Mouse (Mus musculus): ENCODE data around the gene Pdxdc1. TPM values are rescaled to one million over a fixed set of nuclear protein-coding genes. Genes with fewer than 3 reads are reported as not detected.
A peak's percentile ranks its signal among the peaks of the same experiment; 100 is the strongest.

The Pdxdc1 gene
- polyA plus RNA-seq, 1 experiment from 2014 or later: 78.6 TPM

GRCm38 (mm10) chr16:13830444-13830843, 72.5 kb downstream of the Pdxdc1 start:
- WGBS: 90% methylated on average over 10 of the region's 10 CpGs
- ATAC-seq (ENCODE audit: low FRiP score, low read depth): no peak
- no peaks in the 10 kb centered on the region for H3K4me1 ChIP-seq
- H3K9me3 ChIP-seq: no peaks in the 10 kb centered on the region
- peaks cover 86% of the 10 kb centered on the region for H3K36me3 ChIP-seq
- H3K4me2 ChIP-seq (replicated peaks): no peak overlapping the region
- H3K9ac ChIP-seq (replicated peaks): no peak overlapping the region
- H3K4me3 ChIP-seq: no peak overlapping the region
- no peaks in the 10 kb centered on the region for H3K27me3 ChIP-seq
- H3K27ac ChIP-seq (replicated peaks): no peak overlapping the region

GRCm38 (mm10) chr16:13826511-13826910, 76.4 kb downstream of the Pdxdc1 start:
- WGBS: 87% methylated on average over 4 of the region's 4 CpGs
- H3K27ac ChIP-seq (replicated peaks): no peak overlapping the region
- no peaks in the 10 kb centered on the region for H3K9me3 ChIP-seq
- H3K9ac ChIP-seq (replicated peaks): no peak overlapping the region
- ATAC-seq (ENCODE audit: low FRiP score, low read depth): no peak
- H3K4me2 ChIP-seq (replicated peaks): no peak overlapping the region
- peaks cover 50% of the 10 kb centered on the region for H3K36me3 ChIP-seq
- no peaks in the 10 kb centered on the region for H3K4me1 ChIP-seq
- H3K4me3 ChIP-seq: no peak overlapping the region
- no peaks in the 10 kb centered on the region for H3K27me3 ChIP-seq

GRCm38 (mm10) chr16:13825781-13826490, 77.0 kb downstream of the Pdxdc1 start:
- Histone ChIP-seq H3K4me2 (replicated peaks) (no peak overlapping the region), H3K27ac (replicated peaks) (no peak overlapping the region), H3K4me1 (no peaks in the 10 kb centered on the region), H3K9me3 (no peaks in the 10 kb centered on the region), H3K36me3 (peaks cover 44% of the 10 kb centered on the region), H3K4me3 (no peak overlapping the region), H3K27me3 (no peaks in the 10 kb centered on the region), H3K9ac (replicated peaks) (no peak overlapping the region)
- WGBS: 85% methylated on average over 7 of the region's 7 CpGs
- ATAC-seq (ENCODE audit: low FRiP score, low read depth): no peak

- no peak for ATAC-seq (ENCODE audit: low FRiP score, low read depth)
- Histone ChIP-seq H3K9ac (replicated peaks) (no peak overlapping the region), H3K27me3 (no peaks in the 10 kb centered on the region), H3K36me3 (peaks cover 5% of the 10 kb centered on the region; the same call in 1 of the 2 replicates), H3K4me1 (peaks cover 17% of the 10 kb centered on the region), H3K27ac (replicated peaks) (no peak overlapping the region), H3K4me3 (0 out of 2 replicates have a peak overlapping the region, but pooled peaks have one; percentile 77), H3K4me2 (replicated peaks) (peak overlapping the region; percentile 79), H3K9me3 (no peaks in the 10 kb centered on the region)
- WGBS: 97% methylated on average over 5 of the region's 5 CpGs
Observed at GRCm38 (mm10) chr16:13820771-13821170, 82.2 kb downstream of the Pdxdc1 start.

GRCm38 (mm10) chr16:13819806-13820500, 83.0 kb downstream of the Pdxdc1 start:
- Histone ChIP-seq H3K27me3 (no peaks in the 10 kb centered on the region), H3K4me2 (replicated peaks) (peak overlapping the region; percentile 79), H3K4me3 (peak overlapping the region; percentile 77), H3K36me3 (peaks cover 13% of the 10 kb centered on the region), H3K27ac (replicated peaks) (peak overlapping the region; percentile 95; the same call in 1 of the 2 replicates), H3K4me1 (peaks cover 17% of the 10 kb centered on the region), H3K9me3 (no peaks in the 10 kb centered on the region), H3K9ac (replicated peaks) (peak overlapping the region; percentile 76)
- 45% methylated on average over 12 of the region's 12 CpGs for WGBS
- 0 out of 2 replicates have a peak, but pooled peaks have one; percentile 0 for ATAC-seq (ENCODE audit: low FRiP score, low read depth)

- WGBS: under 1% methylated on average over 36 of the region's 36 CpGs
- peak overlapping the region; percentile 76 for H3K9ac ChIP-seq (replicated peaks)
- no peaks in the 10 kb centered on the region for H3K9me3 ChIP-seq
- H3K4me2 ChIP-seq (replicated peaks): peak overlapping the region; percentile 79
- peaks cover 17% of the 10 kb centered on the region for H3K4me1 ChIP-seq
- H3K4me3 ChIP-seq: peak overlapping the region; percentile 77
- no peaks in the 10 kb centered on the region for H3K27me3 ChIP-seq
- ATAC-seq (ENCODE audit: low FRiP score, low read depth): peak; percentile 67
- peaks cover 19% of the 10 kb centered on the region for H3K36me3 ChIP-seq
- peak overlapping the region; percentile 95 for H3K27ac ChIP-seq (replicated peaks)
Observed at GRCm38 (mm10) chr16:13819394-13819743, 83.6 kb downstream of the Pdxdc1 start.

- peak within 1 kb of the TSS; percentile 77 for H3K4me3 ChIP-seq
- peaks cover 25% of the 10 kb centered on the region for H3K36me3 ChIP-seq
- peak within 1 kb of the TSS; percentile 76 for H3K9ac ChIP-seq (replicated peaks)
- H3K4me2 ChIP-seq (replicated peaks): peak within 1 kb of the TSS; percentile 79
- peak within 1 kb of the TSS; percentile 95 for H3K27ac ChIP-seq (replicated peaks)
- no peaks in the 10 kb centered on the region for H3K27me3 ChIP-seq
- WGBS: under 1% methylated on average over 58 of the region's 58 CpGs
- peaks cover 17% of the 10 kb centered on the region for H3K4me1 ChIP-seq
- peak; percentile 94 for ATAC-seq (ENCODE audit: low FRiP score, low read depth)
- no peaks in the 10 kb centered on the region for H3K9me3 ChIP-seq
Observed at GRCm38 (mm10) chr16:13818560-13819393, 84.2 kb downstream of the Pdxdc1 start, which contains the start of gene Ntan1. Ntan1 (plus strand) TSS chr16:13818845.

GRCm38 (mm10) chr16:13813200-13813599, 89.7 kb downstream of the Pdxdc1 start:
- WGBS: 94% methylated on average over 3 of the region's 3 CpGs
- H3K27ac ChIP-seq (replicated peaks): no peak overlapping the region
- no peaks in the 10 kb centered on the region for H3K27me3 ChIP-seq
- H3K4me1 ChIP-seq: peaks cover 5% of the 10 kb centered on the region
- no peak overlapping the region for H3K4me2 ChIP-seq (replicated peaks)
- H3K9ac ChIP-seq (replicated peaks): no peak overlapping the region
- no peak overlapping the region for H3K4me3 ChIP-seq
- H3K36me3 ChIP-seq: peaks cover 78% of the 10 kb centered on the region
- no peak for ATAC-seq (ENCODE audit: low FRiP score, low read depth)
- no peaks in the 10 kb centered on the region for H3K9me3 ChIP-seq

- Histone ChIP-seq H3K27me3 (no peaks in the 10 kb centered on the region), H3K9ac (replicated peaks) (no peak overlapping the region), H3K9me3 (no peaks in the 10 kb centered on the region), H3K27ac (replicated peaks) (no peak overlapping the region), H3K4me1 (no peaks in the 10 kb centered on the region), H3K4me2 (replicated peaks) (no peak overlapping the region), H3K36me3 (peaks cover 87% of the 10 kb centered on the region), H3K4me3 (no peak overlapping the region)
- no peak for ATAC-seq (ENCODE audit: low FRiP score, low read depth)
- WGBS: 89% methylated on average over 6 of the region's 6 CpGs
Observed at GRCm38 (mm10) chr16:13812152-13812551, 90.8 kb downstream of the Pdxdc1 start.

- Histone ChIP-seq H3K4me3 (no peak overlapping the region), H3K4me1 (no peaks in the 10 kb centered on the region), H3K9me3 (no peaks in the 10 kb centered on the region), H3K9ac (replicated peaks) (no peak overlapping the region), H3K27me3 (no peaks in the 10 kb centered on the region), H3K27ac (replicated peaks) (no peak overlapping the region), H3K36me3 (peaks cover 94% of the 10 kb centered on the region), H3K4me2 (replicated peaks) (no peak overlapping the region)
- ATAC-seq (ENCODE audit: low FRiP score, low read depth): no peak
- 91% methylated on average over 7 of the region's 7 CpGs for WGBS
Observed at GRCm38 (mm10) chr16:13808410-13808809, 94.5 kb downstream of the Pdxdc1 start.

GRCm38 (mm10) chr16:13807616-13808015, 95.3 kb downstream of the Pdxdc1 start:
- Histone ChIP-seq H3K36me3 (peaks cover 91% of the 10 kb centered on the region), H3K4me2 (replicated peaks) (no peak overlapping the region), H3K4me3 (no peak overlapping the region), H3K27me3 (no peaks in the 10 kb centered on the region), H3K4me1 (no peaks in the 10 kb centered on the region), H3K27ac (replicated peaks) (no peak overlapping the region), H3K9ac (replicated peaks) (no peak overlapping the region), H3K9me3 (no peaks in the 10 kb centered on the region)
- WGBS: 95% methylated on average over 4 of the region's 4 CpGs
- no peak for ATAC-seq (ENCODE audit: low FRiP score, low read depth)

GRCm38 (mm10) chr16:13804666-13805065, 98.3 kb downstream of the Pdxdc1 start:
- Histone ChIP-seq H3K9me3 (no peaks in the 10 kb centered on the region), H3K4me2 (replicated peaks) (no peak overlapping the region), H3K36me3 (peaks cover 90% of the 10 kb centered on the region), H3K27ac (replicated peaks) (no peak overlapping the region), H3K4me3 (no peak overlapping the region), H3K9ac (replicated peaks) (no peak overlapping the region), H3K4me1 (no peaks in the 10 kb centered on the region), H3K27me3 (no peaks in the 10 kb centered on the region)
- 83% methylated on average over 5 of the region's 5 CpGs for WGBS
- no peak for ATAC-seq (ENCODE audit: low FRiP score, low read depth)
